Mouse (Mus musculus) telencephalon, adult 2 months (tissue): ENCODE measurements around the gene Cmklr1.

ENCODE experiments used
- DNase-seq: peaks from one replicate; pipeline ENCODE4 v3.0.0-alpha.2; 2011; ENCODE audit warnings: low read depth, low spot score

Gene Cmklr1

GRCm38 (mm10) chr5:113650035-113650865 lies at the start of gene Cmklr1:
Gene Cmklr1, minus strand, starts transcription at chr5:113650426.
- no peak for DNase-seq

- no peak for DNase-seq
Observed at GRCm38 (mm10) chr5:113694415-113694814, 44.2 kb upstream of the Cmklr1 start.

GRCm38 (mm10) chr5:113694000-113694399 lies 43.8 kb upstream of the Cmklr1 start:
- DNase-seq: no peak

GRCm38 (mm10) chr5:113693196-113693755 lies 43.0 kb upstream of the Cmklr1 start:
- DNase-seq: no peak

GRCm38 (mm10) chr5:113690866-113691265 lies 40.6 kb upstream of the Cmklr1 start:
- no peak for DNase-seq

GRCm38 (mm10) chr5:113690069-113690548 lies 39.9 kb upstream of the Cmklr1 start:
- DNase-seq: no peak

- no peak for DNase-seq
Observed at GRCm38 (mm10) chr5:113687514-113687913, 37.3 kb upstream of the Cmklr1 start.

- no peak for DNase-seq
Observed at GRCm38 (mm10) chr5:113685471-113685870, 35.2 kb upstream of the Cmklr1 start.

GRCm38 (mm10) chr5:113683246-113683645 lies 33.0 kb upstream of the Cmklr1 start:
- DNase-seq: no peak

GRCm38 (mm10) chr5:113682472-113682871 lies 32.2 kb upstream of the Cmklr1 start:
- no peak for DNase-seq

GRCm38 (mm10) chr5:113681219-113681618 lies 31.0 kb upstream of the Cmklr1 start:
- DNase-seq: no peak

GRCm38 (mm10) chr5:113679509-113679908 lies 29.3 kb upstream of the Cmklr1 start:
- no peak for DNase-seq

GRCm38 (mm10) chr5:113678743-113679452 lies 28.7 kb upstream of the Cmklr1 start:
- DNase-seq: no peak

- DNase-seq: no peak
Observed at GRCm38 (mm10) chr5:113677541-113677940, 27.3 kb upstream of the Cmklr1 start.

- DNase-seq: no peak
Observed at GRCm38 (mm10) chr5:113674851-113675250, 24.6 kb upstream of the Cmklr1 start.

- DNase-seq: no peak
Observed at GRCm38 (mm10) chr5:113672456-113672855, 22.2 kb upstream of the Cmklr1 start.

GRCm38 (mm10) chr5:113670597-113670996 lies 20.4 kb upstream of the Cmklr1 start:
- no peak for DNase-seq

GRCm38 (mm10) chr5:113670110-113670509 lies 19.9 kb upstream of the Cmklr1 start:
- DNase-seq: no peak

- no peak for DNase-seq
Observed at GRCm38 (mm10) chr5:113664629-113665195, 14.5 kb upstream of the Cmklr1 start.

GRCm38 (mm10) chr5:113664127-113664526 lies 13.9 kb upstream of the Cmklr1 start:
- no peak for DNase-seq

GRCm38 (mm10) chr5:113660872-113661271 lies 10.6 kb upstream of the Cmklr1 start:
- no peak for DNase-seq

- no peak for DNase-seq
Observed at GRCm38 (mm10) chr5:113654821-113655220, 4.6 kb upstream of the Cmklr1 start.
